Comparison of ENCODE assay signal across 16 mouse cellular contexts in the genomic region with DNA sequence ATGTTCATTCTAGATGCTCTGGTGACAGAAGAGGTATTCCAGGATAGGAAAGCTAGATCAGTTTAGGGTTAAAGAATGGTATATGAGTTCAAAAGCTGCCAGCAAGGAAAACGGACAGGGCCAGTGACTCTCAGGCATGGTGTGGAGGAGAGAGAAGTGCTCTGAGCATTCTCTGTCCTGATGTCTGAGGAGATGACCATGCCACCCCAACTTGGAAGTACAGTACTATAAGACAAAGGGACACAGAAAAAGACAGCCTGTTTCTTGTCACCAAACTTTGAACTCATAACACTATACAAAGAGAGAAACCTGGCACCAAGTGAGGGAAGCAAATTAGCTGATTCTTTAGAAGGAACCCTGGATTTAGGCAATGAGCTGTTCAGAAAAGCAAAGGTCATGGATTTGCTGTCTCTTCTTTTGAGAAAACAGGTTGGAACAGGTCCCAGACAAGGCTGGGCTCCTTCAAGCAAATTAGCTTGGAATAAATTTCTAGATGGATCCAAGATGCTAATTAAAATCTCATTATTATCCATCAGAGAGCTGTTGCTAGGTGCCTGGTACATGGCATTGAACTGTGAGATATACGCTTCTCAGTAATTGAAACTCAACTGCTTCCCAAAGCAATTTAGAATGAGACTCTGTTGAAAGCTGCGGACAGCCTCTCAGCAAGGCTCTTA. TPM values are rescaled to one million over a fixed set of nuclear protein-coding genes. Genes with fewer than 3 reads are reported as not detected.
DNase-seq lines count a peak whose midpoint lies in the region; ATAC-seq and TF ChIP-seq lines count a peak whose summit lies in the region.
"Had no signal": no experiment of that assay in that cellular context is flagged by ENCODE, and none has a peak within 500 bp of the region (broad histone marks: within the 10 kb centered on the region; RNA-seq: fewer than 3 reads in every experiment).

No protein-coding gene starts in this region.

- H3K36me3 ChIP-seq in forebrain, embryonic 14.5 days (ENCODE audit: control insufficient read depth, insufficient read depth, low read length) = no peaks in the 10 kb centered on the region
- no peaks in the 10 kb centered on the region for H3K36me3 ChIP-seq in heart, adult 2 months (ENCODE audit: control insufficient read depth, insufficient read depth, low read length)
- H3K36me3 ChIP-seq: embryonic facial prominence, embryonic 13.5 days; lung, embryonic 15.5 days; stomach, embryonic 15.5 days had no signal

- no peaks in the 10 kb centered on the region for H3K27me3 ChIP-seq in forebrain, embryonic 14.5 days (replicated peaks; ENCODE audit: control insufficient read depth, insufficient read depth, low read length)
- no peaks in the 10 kb centered on the region for H3K27me3 ChIP-seq in heart, adult 2 months (ENCODE audit: control insufficient read depth, insufficient read depth, low read length)
- H3K27me3 ChIP-seq: embryonic facial prominence, embryonic 13.5 days; lung, embryonic 15.5 days; stomach, embryonic 15.5 days had no signal

- H3K4me1 ChIP-seq in forebrain, embryonic 14.5 days (ENCODE audit: control insufficient read depth, insufficient read depth, low read length) = peaks cover 9% of the 10 kb centered on the region; the same call in 1 of the 2 replicates
- no peaks in the 10 kb centered on the region for H3K4me1 ChIP-seq in heart, adult 2 months (ENCODE audit: control insufficient read depth, insufficient read depth, low read length)
- H3K4me1 ChIP-seq: embryonic facial prominence, embryonic 13.5 days; lung, embryonic 15.5 days; stomach, embryonic 15.5 days had no signal

- peak; percentile 95 for ATAC-seq in forebrain, embryonic 14.5 days
- ATAC-seq: Patski had no signal

- H3K79me2 ChIP-seq in heart, adult 2 months (replicated peaks; ENCODE audit: control insufficient read depth, insufficient read depth, low read length) = no peaks in the 10 kb centered on the region

- peak overlapping the region; percentile 79; the same call in 1 of the 2 replicates for H3K27ac ChIP-seq in forebrain, embryonic 14.5 days (ENCODE audit: low read depth, low read length)
- no peak overlapping the region for H3K27ac ChIP-seq in heart, adult 2 months
- H3K27ac ChIP-seq: embryonic facial prominence, embryonic 13.5 days; lung, embryonic 15.5 days; stomach, embryonic 15.5 days had no signal

- H3K4me2 ChIP-seq in forebrain, embryonic 14.5 days (ENCODE audit: low read length) = no peak overlapping the region
- H3K4me2 ChIP-seq: embryonic facial prominence, embryonic 13.5 days; lung, embryonic 15.5 days; stomach, embryonic 15.5 days had no signal

- peak; percentile 24 for DNase-seq in layer of hippocampus, adult 11-12 months (ENCODE audit: low spot score)
- DNase-seq in layer of hippocampus, postnatal 25 days (ENCODE audit: extremely low spot score in 1 of 2, low spot score in 1 of 2) = no peak
- DNase-seq in Muller cell, postnatal 12 days (ENCODE audit: inconsistent ontology term) = peak; percentile 45
- peak; percentile 96 for DNase-seq in forebrain, embryonic 14.5 days (ENCODE audit: low spot score)
- DNase-seq in layer of hippocampus, postnatal 36 days = peak; percentile 5 to 17
- no peak for DNase-seq in heart, adult 2 months
- DNase-seq in cerebellum, adult 18-20 months = no peak
- no peak for DNase-seq in liver
- DNase-seq: adrenal gland, adult 8-10 months; cerebellum, adult 8-10 months; gastrocnemius, postnatal 36 days had no signal

- TF ChIP-seq POLR2A in heart, adult 2 months (IDR thresholded peaks at IDR 0.05; ENCODE audit: insufficient read depth, low read depth, low read length) = no peak

- H3K9ac ChIP-seq in forebrain, embryonic 14.5 days (ENCODE audit: low read length) = no peak overlapping the region
- no peak overlapping the region for H3K9ac ChIP-seq in heart, adult 2 months (ENCODE audit: low read depth, low read length)
- H3K9ac ChIP-seq: embryonic facial prominence, embryonic 13.5 days; lung, embryonic 15.5 days; stomach, embryonic 15.5 days had no signal

- no peak for TF ChIP-seq CTCF in heart, adult 2 months (IDR thresholded peaks at IDR 0.05)

- intact Hi-C loops in heart, adult 2 months (cut with DNase I) = no loop called here

- no peak overlapping the region for H3K4me3 ChIP-seq in forebrain, embryonic 14.5 days (ENCODE audit: low read depth, low read length)
- H3K4me3 ChIP-seq in heart, adult 2 months = no peak overlapping the region
- H3K4me3 ChIP-seq: embryonic facial prominence, embryonic 13.5 days; lung, embryonic 15.5 days; stomach, embryonic 15.5 days had no signal

- TF ChIP-seq EP300 in heart, adult 2 months (IDR thresholded peaks at IDR 0.05; ENCODE audit: insufficient read depth, low read depth, low read length) = no peak

- H3K9me3 ChIP-seq in forebrain, embryonic 14.5 days (replicated peaks; ENCODE audit: control insufficient read depth, low read length) = no peaks in the 10 kb centered on the region
- H3K9me3 ChIP-seq: embryonic facial prominence, embryonic 13.5 days; lung, embryonic 15.5 days; stomach, embryonic 15.5 days had no signal

- 7% methylated on average over 3 of the region's 3 CpGs for whole genome bisulfite sequencing in forebrain, embryonic 14.5 days
- 67% methylated on average over 3 of the region's 3 CpGs for WGBS in heart, adult 2 months

RNA-seq across cellular contexts. Expression of a gene that starts 43.9 kb away (rescaled TPM):
- 1 to 10 TPM; 6.1 to 9.2 TPM for total RNA-seq in layer of hippocampus, postnatal 25 days (2021)
- polyA plus RNA-seq in forebrain, embryonic 14.5 days (2014; fragmentation: Nextera tagmentation; extraction: Ambion mirVana) = 2.9 and 4.2 TPM in 2 replicates
- 1 to 10 TPM; 6.8 to 7.4 TPM for total RNA-seq in layer of hippocampus, postnatal 36 days (2021)
- total RNA-seq in heart, adult 2 months (2021) = under 1 TPM in 1 of 2 experiments, not detected in 1; 0.07 TPM
- polyA plus RNA-seq in heart, adult 2 months (2012; rRNA removed) = not detected in 2 replicates
- total RNA-seq: megakaryocyte-erythroid progenitor cell, adult 5-6 weeks had no signal

Comparison
In these comparisons a context has a peak if more than half of its experiments do, and no peak if none do; other contexts are left out.
1. DNase-seq: peak in layer of hippocampus, adult 11-12 months (single experiment), Muller cell, postnatal 12 days (single experiment), forebrain, embryonic 14.5 days (single experiment) and layer of hippocampus, postnatal 36 days (2 of 2); none in layer of hippocampus, postnatal 25 days (0 of 2), heart, adult 2 months (0 of 2), cerebellum, adult 18-20 months (0 of 2) and liver (single experiment).
2. RNA of a gene that starts 43.9 kb away (total RNA-seq): 6.1 to 9.2 TPM in layer of hippocampus, postnatal 25 days and 6.8 to 7.4 TPM in layer of hippocampus, postnatal 36 days; 0.07 TPM in heart, adult 2 months; every median in the first group is over 4 times any median in the second.